Mouse (Mus musculus) Patski (cell line): ENCODE measurements around the gene Gmip. TPM values are rescaled to one million over a fixed set of nuclear protein-coding genes. Genes with fewer than 3 reads are reported as not detected.

ENCODE experiments used
- ATAC-seq: fragments of 100-300 bp; one replicate; pipeline ENCODE4 v1.8.0; 2021
- CTCF ChIA-PET: fragments of 350-600 bp; sonication (Branson Sonifier 250); formaldehyde crosslinking; loops from one replicate; lab custom pipeline; 2022; ENCODE audit warnings: inconsistent platforms; lab: Charles Lee
- POLR2A ChIA-PET: fragments of 350-600 bp; sonication (Branson Sonifier 250); formaldehyde crosslinking; loops from one replicate; lab custom pipeline; 2022; ENCODE audit warnings: antibody characterized with exemption, inconsistent platforms; lab: Charles Lee
- DNase-seq: peaks from one replicate; pipeline ENCODE4 v3.0.0-alpha.2; 2011; ENCODE audit warnings: low read depth, low spot score
- H3K27me3 ChIP-seq: fragments of 371-371 bp; one replicate; pipeline ENCODE4 v1.5.1; 2021
- CTCF ChIP-seq: fragments of 100-300 bp; IDR thresholded peaks from one replicate; pipeline ENCODE4 v1.5.1; 2021
- in situ Hi-C: fragments of 300-500 bp; cut with MboI; formaldehyde crosslinking; loops from 3 replicates; pipeline ENCODE4 v1.11.1; 2018; ENCODE audit warnings: low pct_unique_long_range_greater_than_20kb, mixed read lengths
- polyA plus RNA-seq: library from polyadenylated mRNA; unstranded; gene quantifications from one replicate; pipeline ENCODE4 v1.2.3, GENCODE M21; 2021

Gmip gene
- polyA plus RNA-seq, 1 experiment from 2014 or later = 17.8 TPM

- POLR2A ChIA-PET = interaction anchor here (0.5 to 2.7 kb wide), 5 partner anchors 10 to 41 kb away, joined by 3 to 9 read pairs (median 3); partner anchors contain the start of gene Zfp963
- CTCF ChIA-PET = no interaction called here
- DNase-seq = peak; percentile 55
- no peaks in the 10 kb centered on the region for H3K27me3 ChIP-seq
- in situ Hi-C loops = loop anchor here (5.0 kb wide), 1 partner anchor 164 kb away; the partner anchor contains the start of gene Zfp868
- peak; percentile 93 for ATAC-seq
- no peak for TF ChIP-seq CTCF
These were observed 17.6 kb upstream of the Gmip start, which contains the start of the genes Atp13a1 and Zfp866 for GRCm38 (mm10) chr8:69790773-69791367. Gene Atp13a1, plus strand, starts transcription at chr8:69791163. Gene Zfp866, minus strand, starts transcription at chr8:69791178.

GRCm38 (mm10) chr8:69791415-69792068 lies 16.9 kb upstream of the Gmip start:
- DNase-seq (no peak), ATAC-seq (peak; percentile 41)
- POLR2A ChIA-PET = interaction anchor here (2.7 kb wide), 1 partner anchor 42 kb away, joined by 9 read pairs; the partner anchor contains the start of gene Zfp963
- in situ Hi-C loops = loop anchor here (5.0 kb wide), 1 partner anchor 164 kb away; the partner anchor contains the start of gene Zfp868
- no peaks in the 10 kb centered on the region for H3K27me3 ChIP-seq
- CTCF ChIA-PET = interaction anchor here (0.9 kb wide), 1 partner anchor 15 kb away, joined by 3 read pairs; no protein-coding TSS in a partner anchor
- TF ChIP-seq CTCF = no peak

GRCm38 (mm10) chr8:69793666-69794065 lies 14.8 kb upstream of the Gmip start:
- DNase-seq = no peak
- TF ChIP-seq CTCF = no peak
- ChIA-PET CTCF (interaction anchor here (1.0 to 2.6 kb wide), 2 partner anchors 35 to 168 kb away, joined by 4 to 10 read pairs; partner anchors contain the start of gene Zfp868), POLR2A (interaction anchor here (0.8 kb wide), 1 partner anchor 15 kb away, joined by 4 read pairs; the partner anchor contains the start of gene Gmip)
- no peaks in the 10 kb centered on the region for H3K27me3 ChIP-seq
- no peak for ATAC-seq
- in situ Hi-C loops = loop anchor here (5.0 kb wide), 1 partner anchor 166 kb away; the partner anchor contains the start of gene Zfp868

DNA sequence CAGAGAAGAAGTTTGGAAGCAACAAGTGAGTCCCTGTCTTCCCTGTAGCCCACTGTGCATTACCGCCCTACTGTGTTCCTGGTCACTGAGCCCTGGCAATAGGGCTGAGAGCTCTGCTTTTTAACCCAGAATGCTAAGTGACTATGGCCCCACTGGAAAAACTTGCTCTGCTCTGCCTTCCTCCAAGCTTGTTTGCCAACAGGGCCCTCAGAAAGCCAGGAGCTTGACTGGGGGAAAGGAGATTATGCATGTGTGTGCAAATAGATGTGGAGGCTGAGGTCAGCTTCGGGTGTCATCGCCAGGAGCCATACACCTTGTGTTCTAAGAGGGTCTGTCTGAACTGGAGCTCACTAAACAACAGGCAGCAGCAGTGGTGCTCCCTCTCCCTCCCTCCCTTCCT lies 14.4 kb upstream of the Gmip start:
- no peak for TF ChIP-seq CTCF
- ATAC-seq = no peak
- in situ Hi-C loops = loop anchor here (5.0 kb wide), 1 partner anchor 167 kb away; the partner anchor contains the start of gene Zfp868
- no peaks in the 10 kb centered on the region for H3K27me3 ChIP-seq
- ChIA-PET CTCF (interaction anchor here (2.6 kb wide), 1 partner anchor 169 kb away, joined by 10 read pairs; the partner anchor contains the start of gene Zfp868), POLR2A (interaction anchor here (0.8 kb wide), 1 partner anchor 14 kb away, joined by 4 read pairs; the partner anchor contains the start of gene Gmip)
- no peak for DNase-seq

DNA sequence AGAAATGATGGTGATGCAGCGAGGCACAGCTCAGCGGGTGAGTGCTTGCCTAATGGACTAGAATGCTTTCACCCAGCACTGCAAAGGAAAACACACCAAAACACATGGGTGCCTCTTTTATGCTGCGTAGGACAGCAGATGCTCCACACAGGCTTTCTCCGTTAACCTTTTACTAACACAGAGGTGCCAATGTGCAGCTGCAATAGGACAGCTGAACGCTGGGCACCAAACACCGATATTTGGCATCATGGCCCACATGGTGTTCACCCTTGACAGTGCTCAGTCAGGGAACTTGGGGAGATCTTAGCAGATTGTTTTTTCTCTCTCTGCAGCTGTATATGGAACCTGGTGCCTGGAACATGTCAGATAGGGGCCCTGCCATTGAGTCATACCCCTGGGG lies 13.6 kb upstream of the Gmip start:
- H3K27me3 ChIP-seq = no peaks in the 10 kb centered on the region
- in situ Hi-C loops = loop anchor here (5.0 kb wide), 1 partner anchor 168 kb away; the partner anchor contains the start of gene Zfp868
- ChIA-PET POLR2A (no interaction called here), CTCF (interaction anchor here (1.0 to 2.6 kb wide), 2 partner anchors 24 to 170 kb away, joined by 4 to 10 read pairs; partner anchors contain the start of gene Zfp868)
- no peak for ATAC-seq
- no peak for DNase-seq
- TF ChIP-seq CTCF = no peak

DNA sequence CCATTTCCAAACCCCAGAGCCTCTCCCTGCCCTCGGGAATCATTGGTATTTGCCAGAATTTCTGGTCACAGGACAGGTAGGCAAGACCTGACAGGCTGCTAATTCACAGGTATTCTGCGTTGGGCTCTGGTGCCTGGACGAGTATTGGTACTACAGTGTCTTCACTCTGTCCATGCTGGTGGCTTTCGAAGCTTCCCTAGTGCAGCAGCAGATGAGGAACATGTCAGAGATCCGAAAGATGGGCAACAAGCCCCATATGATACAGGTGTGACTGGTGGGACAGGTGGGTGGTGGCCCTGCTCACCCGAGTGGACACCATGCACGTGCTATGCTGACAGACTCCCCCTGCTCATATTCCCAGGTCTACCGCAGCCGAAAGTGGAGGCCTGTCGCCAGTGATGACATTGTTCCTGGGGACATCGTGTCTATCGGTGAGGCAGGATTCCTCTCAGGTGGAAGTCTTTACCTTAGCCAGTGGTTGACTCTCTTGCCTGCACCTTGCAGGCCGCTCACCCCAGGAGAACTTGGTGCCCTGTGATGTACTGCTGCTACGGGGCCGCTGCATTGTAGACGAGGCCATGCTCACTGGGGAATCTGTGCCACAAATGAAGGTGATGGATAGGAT lies 11.6 kb upstream of the Gmip start:
- in situ Hi-C loops = no loop called here
- H3K27me3 ChIP-seq = no peaks in the 10 kb centered on the region
- DNase-seq (no peak), ATAC-seq (no peak)
- POLR2A ChIA-PET = no interaction called here
- TF ChIP-seq CTCF = no peak
- CTCF ChIA-PET = interaction anchor here (1.3 to 1.5 kb wide), 3 partner anchors 16 to 172 kb away, joined by 3 to 5 read pairs (median 4); partner anchors contain the start of gene Zfp868

DNA sequence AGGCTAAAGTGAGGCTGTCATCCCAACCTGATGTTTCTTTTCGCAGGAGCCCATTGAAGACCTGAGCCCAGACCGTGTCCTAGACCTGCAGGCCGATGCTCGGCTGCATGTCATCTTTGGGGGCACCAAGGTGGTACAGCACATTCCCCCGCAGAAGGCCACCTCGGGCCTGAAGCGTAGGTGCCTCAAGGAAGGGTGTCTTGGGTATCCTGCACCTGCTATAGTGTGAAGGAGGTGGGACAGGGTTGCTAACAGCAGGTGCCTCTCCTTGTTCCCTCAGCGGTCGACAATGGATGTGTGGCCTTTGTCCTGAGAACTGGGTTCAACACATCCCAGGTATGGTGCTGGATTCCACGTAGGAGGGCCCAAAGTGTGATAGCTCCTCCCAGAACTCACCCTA lies 10.8 kb upstream of the Gmip start:
- no peaks in the 10 kb centered on the region for H3K27me3 ChIP-seq
- CTCF ChIA-PET = no interaction called here
- POLR2A ChIA-PET = no interaction called here
- no peak for ATAC-seq
- in situ Hi-C loops = no loop called here
- no peak for DNase-seq
- TF ChIP-seq CTCF = no peak

GRCm38 (mm10) chr8:69799261-69799660 lies 9.2 kb upstream of the Gmip start:
- H3K27me3 ChIP-seq = no peaks in the 10 kb centered on the region
- POLR2A ChIA-PET = no interaction called here
- TF ChIP-seq CTCF = no peak
- no peak for ATAC-seq
- CTCF ChIA-PET = no interaction called here
- in situ Hi-C loops = no loop called here
- DNase-seq = no peak

DNA sequence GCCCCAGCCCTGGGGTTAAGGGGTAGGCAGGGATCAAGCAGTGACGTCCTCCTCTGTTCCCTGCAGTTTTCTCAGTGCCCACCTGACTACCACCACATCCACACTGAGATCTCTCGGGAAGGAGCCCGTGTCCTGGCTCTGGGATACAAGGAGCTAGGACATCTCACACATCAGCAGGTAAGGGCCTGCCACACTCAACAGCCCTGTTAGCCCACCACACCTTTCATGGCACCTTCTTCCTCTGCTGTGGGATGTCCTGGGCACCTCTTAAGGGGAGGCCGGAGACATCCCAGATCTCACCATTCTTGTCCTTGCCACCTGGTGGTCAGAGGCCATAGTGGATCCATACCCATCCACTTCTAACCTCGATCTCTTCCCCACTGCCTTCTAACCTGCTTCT lies 8.5 kb upstream of the Gmip start:
- in situ Hi-C loops = loop anchor here (25.0 kb wide), 1 partner anchor 688 kb away; no protein-coding TSS in a partner anchor
- ATAC-seq = peak; percentile 9
- no peak for TF ChIP-seq CTCF

GRCm38 (mm10) chr8:69801796-69802195 lies 6.7 kb upstream of the Gmip start:
- no peak for TF ChIP-seq CTCF
- H3K27me3 ChIP-seq = no peaks in the 10 kb centered on the region
- ChIA-PET POLR2A (no interaction called here), CTCF (no interaction called here)
- ATAC-seq = no peak
- no peak for DNase-seq
- in situ Hi-C loops = loop anchor here (25.0 kb wide), 1 partner anchor 689 kb away; no protein-coding TSS in a partner anchor

More for the DNA sequence above, 8.5 kb upstream of the Gmip start:
- H3K27me3 ChIP-seq = no peaks in the 10 kb centered on the region
- CTCF ChIA-PET = no interaction called here
- POLR2A ChIA-PET = no interaction called here
- no peak for DNase-seq
